Mouse (Mus musculus): ENCODE results near the gene Btbd9. TPM values are rescaled to one million over a fixed set of nuclear protein-coding genes. Genes with fewer than 3 reads are reported as not detected.

Btbd9 gene
- polyA plus RNA-seq, 1 experiment from 2014 or later, result 41.1 TPM

DNA sequence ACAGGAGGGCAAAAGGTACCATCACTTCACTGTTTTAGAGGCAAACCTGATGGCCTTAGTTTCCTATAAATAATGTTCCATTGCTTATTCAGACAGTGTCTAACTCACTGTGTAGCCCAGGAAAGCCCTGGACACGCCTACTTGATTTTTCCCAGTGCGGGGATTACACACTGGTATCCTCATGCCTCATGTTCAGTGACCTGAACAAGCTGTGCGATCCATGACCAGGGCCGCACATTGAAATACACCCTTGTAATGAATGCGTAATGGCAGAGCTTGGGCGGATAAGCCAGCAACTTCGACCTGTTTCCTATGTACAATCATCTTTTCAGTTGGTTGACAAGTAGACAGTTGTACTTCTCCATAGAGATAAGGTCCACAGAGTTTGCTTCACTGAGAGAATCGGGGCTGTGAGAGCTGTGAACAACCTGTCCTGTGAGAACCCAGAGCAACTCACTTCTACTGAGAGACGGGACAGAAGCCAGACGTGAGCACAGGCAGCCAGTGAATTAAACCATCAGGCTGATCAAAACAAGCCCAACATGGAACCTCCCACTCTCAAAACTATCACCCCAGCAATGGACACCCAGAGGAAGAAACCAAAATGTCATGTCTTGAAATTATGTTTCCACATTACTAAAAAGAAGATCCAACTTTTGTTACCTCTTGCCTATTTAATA is 145.2 kb downstream of the Btbd9 start:
- Histone ChIP-seq H3K27ac (replicated peaks; ENCODE audit: low read depth, low read length) (no peak overlapping the region), H3K9ac (ENCODE audit: low read length) (no peak overlapping the region), H3K4me3 (ENCODE audit: low read depth, low read length) (no peak overlapping the region), H3K4me2 (ENCODE audit: low read depth, severe bottlenecking) (no peak overlapping the region), H3K4me1 (ENCODE audit: control insufficient read depth, insufficient read depth, low read length) (peaks cover 8% of the 10 kb centered on the region), H3K36me3 (ENCODE audit: control insufficient read depth, insufficient read depth, low read length) (no peaks in the 10 kb centered on the region), H3K27me3 (ENCODE audit: control insufficient read depth, insufficient read depth, low read length) (no peaks in the 10 kb centered on the region), H3K9me3 (ENCODE audit: control insufficient read depth, low read length) (no peaks in the 10 kb centered on the region)
- WGBS, result 88% methylated on average over 10 of the region's 10 CpGs
- no peak for ATAC-seq (ENCODE audit: insufficient number of reproducible peaks, low FRiP score, low TSS enrichment, low read depth)
- DNase-seq (ENCODE audit: low spot score), result no peak

DNA sequence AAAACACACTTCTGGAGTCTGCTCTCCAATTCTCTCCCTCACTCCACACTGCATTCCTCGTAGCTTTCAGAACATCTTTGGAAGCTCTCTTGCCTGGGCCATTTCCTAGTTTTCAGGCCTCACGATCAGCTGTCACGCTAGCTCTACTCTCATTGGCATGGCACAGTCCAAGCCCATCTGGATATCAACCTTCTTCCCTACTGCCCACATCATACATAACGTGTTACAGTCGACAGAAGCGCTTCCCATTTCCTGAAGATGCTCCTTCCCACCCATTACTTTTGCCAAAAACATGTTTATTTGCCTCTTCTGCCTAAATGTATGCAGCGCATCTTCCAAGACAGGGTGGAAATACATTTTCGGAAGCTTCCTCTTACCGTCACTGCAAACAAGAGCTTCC is 147.6 kb downstream of the Btbd9 start:
- no peak for ATAC-seq (ENCODE audit: insufficient number of reproducible peaks, low FRiP score, low TSS enrichment, low read depth)
- DNase-seq (ENCODE audit: low spot score), result no peak
- no peaks in the 10 kb centered on the region for H3K4me1 ChIP-seq (ENCODE audit: control insufficient read depth, insufficient read depth, low read length)
- no peaks in the 10 kb centered on the region for H3K36me3 ChIP-seq (ENCODE audit: control insufficient read depth, insufficient read depth, low read length)
- 95% methylated on average over 9 of the region's 9 CpGs for WGBS
- no peak overlapping the region for H3K4me2 ChIP-seq (ENCODE audit: low read depth, severe bottlenecking)
- H3K27me3 ChIP-seq (ENCODE audit: control insufficient read depth, insufficient read depth, low read length), result no peaks in the 10 kb centered on the region
- no peak overlapping the region for H3K27ac ChIP-seq (replicated peaks; ENCODE audit: low read depth, low read length)
- no peak overlapping the region for H3K9ac ChIP-seq (ENCODE audit: low read length)
- H3K9me3 ChIP-seq (ENCODE audit: control insufficient read depth, low read length), result no peaks in the 10 kb centered on the region
- H3K4me3 ChIP-seq (ENCODE audit: low read depth, low read length), result no peak overlapping the region

DNA sequence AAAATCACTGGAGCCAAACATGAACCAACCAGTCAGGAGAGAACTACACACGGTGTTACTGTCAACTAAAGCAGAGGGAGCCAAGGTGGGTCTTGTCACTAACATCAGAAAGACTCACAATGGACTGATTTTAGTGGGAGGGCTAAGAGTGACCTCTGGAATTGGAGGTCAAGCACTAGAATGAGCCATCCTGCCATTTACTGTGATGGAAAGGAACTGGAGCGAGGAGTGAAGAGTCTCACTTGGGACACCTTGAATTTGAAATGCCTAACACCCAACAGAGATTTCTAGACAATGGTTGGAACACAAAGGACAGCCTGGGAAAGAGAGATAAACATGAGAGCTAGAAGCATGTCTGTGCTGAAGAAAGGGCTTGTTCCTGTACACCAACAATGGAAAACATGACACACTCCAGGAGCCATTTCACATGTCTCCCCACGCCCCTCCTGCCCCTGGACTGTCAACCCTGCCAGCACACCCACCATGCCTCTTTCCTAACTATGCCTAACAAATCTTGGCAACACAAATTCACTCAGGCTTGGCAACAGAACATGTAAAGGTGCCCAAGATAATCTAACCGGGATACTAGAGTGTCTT is 152.9 kb downstream of the Btbd9 start:
- Histone ChIP-seq H3K9me3 (ENCODE audit: control insufficient read depth, low read length) (no peaks in the 10 kb centered on the region), H3K27ac (replicated peaks; ENCODE audit: low read depth, low read length) (no peak overlapping the region), H3K4me3 (ENCODE audit: low read depth, low read length) (no peak overlapping the region), H3K4me1 (ENCODE audit: control insufficient read depth, insufficient read depth, low read length) (peaks cover 4% of the 10 kb centered on the region; the same call in 1 of the 2 replicates), H3K36me3 (ENCODE audit: control insufficient read depth, insufficient read depth, low read length) (no peaks in the 10 kb centered on the region), H3K9ac (ENCODE audit: low read length) (no peak overlapping the region), H3K4me2 (ENCODE audit: low read depth, severe bottlenecking) (no peak overlapping the region), H3K27me3 (ENCODE audit: control insufficient read depth, insufficient read depth, low read length) (no peaks in the 10 kb centered on the region)
- ATAC-seq (ENCODE audit: insufficient number of reproducible peaks, low FRiP score, low TSS enrichment, low read depth) (no peak), DNase-seq (ENCODE audit: low spot score) (no peak)
- 75% methylated on average over 4 of the region's 4 CpGs for WGBS

DNA sequence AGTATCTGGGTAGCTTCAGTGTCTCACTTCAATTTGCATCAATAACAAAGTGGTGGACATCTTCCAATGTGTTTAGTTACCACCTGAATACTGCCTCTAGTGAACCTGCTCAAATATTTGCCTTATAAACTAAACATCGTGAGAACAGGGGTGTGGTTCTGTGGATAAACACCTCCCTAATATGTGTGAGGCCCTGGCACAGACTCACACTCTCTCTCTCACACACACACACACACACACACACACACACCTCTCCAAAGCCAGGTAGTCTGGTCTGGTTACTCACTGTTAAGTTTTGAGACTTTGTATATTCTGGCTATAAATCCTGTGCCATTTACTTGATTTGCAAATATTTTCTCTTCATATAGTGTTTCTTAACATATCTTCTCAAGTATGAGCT is 154.0 kb downstream of the Btbd9 start:
- ATAC-seq (ENCODE audit: insufficient number of reproducible peaks, low FRiP score, low TSS enrichment, low read depth) (no peak), DNase-seq (ENCODE audit: low spot score) (no peak)
- no peak overlapping the region for H3K4me2 ChIP-seq (ENCODE audit: low read depth, severe bottlenecking)
- H3K9ac ChIP-seq (ENCODE audit: low read length), result no peak overlapping the region
- no peaks in the 10 kb centered on the region for H3K27me3 ChIP-seq (ENCODE audit: control insufficient read depth, insufficient read depth, low read length)
- H3K9me3 ChIP-seq (ENCODE audit: control insufficient read depth, low read length), result no peaks in the 10 kb centered on the region
- peaks cover 5% of the 10 kb centered on the region; the same call in 1 of the 2 replicates for H3K4me1 ChIP-seq (ENCODE audit: control insufficient read depth, insufficient read depth, low read length)
- 92% methylated on average over 1 of the region's 1 CpGs for WGBS
- no peak overlapping the region for H3K4me3 ChIP-seq (ENCODE audit: low read depth, low read length)
- no peaks in the 10 kb centered on the region for H3K36me3 ChIP-seq (ENCODE audit: control insufficient read depth, insufficient read depth, low read length)
- no peak overlapping the region for H3K27ac ChIP-seq (replicated peaks; ENCODE audit: low read depth, low read length)

DNA sequence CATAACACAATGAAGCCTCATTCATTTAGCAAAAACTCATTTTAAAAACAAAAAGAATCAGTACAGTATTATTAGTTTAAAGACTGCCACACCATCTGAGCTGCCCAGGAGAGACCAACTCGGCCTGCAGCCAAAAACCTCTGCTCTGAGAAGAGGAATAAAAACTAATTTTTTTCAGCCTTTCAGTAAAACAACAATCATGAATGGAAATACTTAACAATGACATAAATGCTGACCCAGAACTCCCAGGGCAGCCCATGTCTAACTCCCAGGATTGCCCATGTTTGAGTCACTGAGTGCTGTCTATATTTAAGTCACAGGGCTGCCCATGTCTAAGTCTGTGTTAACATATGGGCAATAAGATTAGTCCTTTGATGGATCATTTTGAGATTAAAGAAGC is 155.0 kb downstream of the Btbd9 start:
- Histone ChIP-seq H3K9me3 (ENCODE audit: control insufficient read depth, low read length) (no peaks in the 10 kb centered on the region), H3K36me3 (ENCODE audit: control insufficient read depth, insufficient read depth, low read length) (no peaks in the 10 kb centered on the region), H3K9ac (ENCODE audit: low read length) (no peak overlapping the region), H3K4me3 (ENCODE audit: low read depth, low read length) (no peak overlapping the region), H3K4me2 (ENCODE audit: low read depth, severe bottlenecking) (no peak overlapping the region), H3K27ac (replicated peaks; ENCODE audit: low read depth, low read length) (no peak overlapping the region), H3K4me1 (ENCODE audit: control insufficient read depth, insufficient read depth, low read length) (peaks cover 5% of the 10 kb centered on the region), H3K27me3 (ENCODE audit: control insufficient read depth, insufficient read depth, low read length) (no peaks in the 10 kb centered on the region)
- no peak for ATAC-seq (ENCODE audit: insufficient number of reproducible peaks, low FRiP score, low TSS enrichment, low read depth)
- DNase-seq (ENCODE audit: low spot score), result no peak
- 88% methylated on average over 1 of the region's 1 CpGs for WGBS

DNA sequence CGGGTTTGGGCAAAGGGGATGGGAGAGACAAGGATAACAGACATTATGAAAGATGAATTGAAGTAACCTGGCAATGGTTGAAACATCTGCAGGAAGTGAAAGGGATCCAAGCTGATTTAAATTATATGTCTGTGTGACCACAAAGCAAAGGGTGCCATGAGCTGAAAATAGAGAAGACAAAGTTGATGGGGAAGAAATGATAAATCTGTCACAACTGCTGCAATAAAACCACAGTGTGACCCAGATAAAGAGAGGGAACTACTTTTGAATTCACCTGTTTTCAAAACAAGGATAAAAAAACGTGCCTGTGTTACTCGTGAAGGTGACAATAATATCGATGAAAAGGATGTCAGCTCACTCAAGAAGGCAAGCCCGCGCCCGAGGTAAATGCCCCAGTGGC is 156.8 kb downstream of the Btbd9 start:
- WGBS, result 86% methylated on average over 7 of the region's 7 CpGs

DNA sequence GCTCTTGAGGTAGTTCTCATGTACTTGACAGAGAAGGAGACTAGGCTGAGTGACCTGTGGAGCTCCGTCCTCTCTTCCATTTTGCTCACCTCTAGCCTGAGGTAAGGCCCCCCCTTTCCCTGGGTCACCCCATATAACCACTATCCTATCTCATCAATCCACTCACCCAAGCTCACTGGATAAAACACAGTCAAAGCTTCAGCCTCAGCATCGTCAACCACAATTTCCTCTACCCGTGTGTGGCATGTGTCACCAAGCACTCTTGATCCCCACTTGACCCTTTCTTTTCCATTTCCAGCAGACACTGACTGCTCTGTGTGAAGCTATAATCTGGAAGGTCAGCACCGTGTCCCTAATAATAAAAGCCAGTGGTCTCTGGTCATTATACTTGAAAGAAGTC is 157.8 kb downstream of the Btbd9 start:
- no peak for ATAC-seq (ENCODE audit: insufficient number of reproducible peaks, low FRiP score, low TSS enrichment, low read depth)
- Histone ChIP-seq H3K4me2 (ENCODE audit: low read depth, severe bottlenecking) (no peak overlapping the region), H3K4me1 (ENCODE audit: control insufficient read depth, insufficient read depth, low read length) (peaks cover 5% of the 10 kb centered on the region), H3K27me3 (ENCODE audit: control insufficient read depth, insufficient read depth, low read length) (no peaks in the 10 kb centered on the region), H3K9me3 (ENCODE audit: control insufficient read depth, low read length) (no peaks in the 10 kb centered on the region), H3K9ac (ENCODE audit: low read length) (no peak overlapping the region), H3K36me3 (ENCODE audit: control insufficient read depth, insufficient read depth, low read length) (no peaks in the 10 kb centered on the region), H3K4me3 (ENCODE audit: low read depth, low read length) (no peak overlapping the region), H3K27ac (replicated peaks; ENCODE audit: low read depth, low read length) (no peak overlapping the region)
- DNase-seq (ENCODE audit: low spot score), result no peak
- WGBS, result 55% methylated on average over 4 of the region's 4 CpGs

More for the DNA sequence above, 156.8 kb downstream of the Btbd9 start:
- no peak for ATAC-seq (ENCODE audit: insufficient number of reproducible peaks, low FRiP score, low TSS enrichment, low read depth)
- Histone ChIP-seq H3K9me3 (ENCODE audit: control insufficient read depth, low read length) (no peaks in the 10 kb centered on the region), H3K9ac (ENCODE audit: low read length) (no peak overlapping the region), H3K4me2 (ENCODE audit: low read depth, severe bottlenecking) (no peak overlapping the region), H3K27me3 (ENCODE audit: control insufficient read depth, insufficient read depth, low read length) (no peaks in the 10 kb centered on the region), H3K36me3 (ENCODE audit: control insufficient read depth, insufficient read depth, low read length) (no peaks in the 10 kb centered on the region), H3K4me1 (ENCODE audit: control insufficient read depth, insufficient read depth, low read length) (peaks cover 5% of the 10 kb centered on the region), H3K27ac (replicated peaks; ENCODE audit: low read depth, low read length) (no peak overlapping the region), H3K4me3 (ENCODE audit: low read depth, low read length) (no peak overlapping the region)
- DNase-seq (ENCODE audit: low spot score), result no peak

DNA sequence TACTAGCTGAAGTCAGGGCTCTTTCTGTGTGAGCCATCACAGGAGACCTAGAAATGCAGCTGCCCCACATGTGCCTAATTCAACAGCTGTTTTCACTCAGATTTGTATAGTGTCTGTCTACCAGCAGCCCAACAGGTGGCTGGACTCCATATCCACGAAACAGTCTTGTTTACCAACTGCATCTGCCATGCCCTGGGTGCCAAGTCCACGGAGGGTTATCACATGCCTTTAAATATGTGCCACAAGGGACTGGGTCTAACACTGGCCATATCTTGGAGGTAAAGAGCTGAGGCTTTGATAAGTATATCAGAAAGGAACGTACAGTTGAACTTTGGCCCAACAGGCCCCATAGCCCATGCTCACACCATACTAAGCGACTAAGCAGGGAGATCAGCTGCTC is 159.2 kb downstream of the Btbd9 start:
- H3K4me2 ChIP-seq (ENCODE audit: low read depth, severe bottlenecking), result no peak overlapping the region
- DNase-seq (ENCODE audit: low spot score) (peak; percentile 37), ATAC-seq (ENCODE audit: insufficient number of reproducible peaks, low FRiP score, low TSS enrichment, low read depth) (no peak; the same call in 1 of the 2 replicates)
- H3K4me3 ChIP-seq (ENCODE audit: low read depth, low read length), result no peak overlapping the region
- H3K4me1 ChIP-seq (ENCODE audit: control insufficient read depth, insufficient read depth, low read length), result peaks cover 5% of the 10 kb centered on the region
- H3K27ac ChIP-seq (replicated peaks; ENCODE audit: low read depth, low read length), result no peak overlapping the region
- H3K27me3 ChIP-seq (ENCODE audit: control insufficient read depth, insufficient read depth, low read length), result no peaks in the 10 kb centered on the region
- H3K9ac ChIP-seq (ENCODE audit: low read length), result no peak overlapping the region
- WGBS, result 59% methylated on average over 4 of the region's 4 CpGs
- H3K36me3 ChIP-seq (ENCODE audit: control insufficient read depth, insufficient read depth, low read length), result no peaks in the 10 kb centered on the region
- no peaks in the 10 kb centered on the region for H3K9me3 ChIP-seq (ENCODE audit: control insufficient read depth, low read length)
